Comparison of ENCODE assay signal across 9 mouse cellular contexts in genomic region chr11:86581250-86581753, GRCm38 (mm10). TPM values are rescaled to one million over a fixed set of nuclear protein-coding genes. Genes with fewer than 3 reads are reported as not detected.
DNase-seq lines count a peak whose midpoint lies in the region; ATAC-seq and TF ChIP-seq lines count a peak whose summit lies in the region.
"Had no signal": no experiment of that assay in that cellular context is flagged by ENCODE, and none has a peak within 500 bp of the region (broad histone marks: within the 10 kb centered on the region; RNA-seq: fewer than 3 reads in every experiment).

No protein-coding gene starts in this region.

- 20% methylated on average over 11 of the region's 11 CpGs for WGBS in embryonic facial prominence, embryonic 14.5 days
- WGBS in intestine, embryonic 14.5 days, result 52% methylated on average over 11 of the region's 11 CpGs
- WGBS in lung, adult 2 months, result 4% methylated on average over 11 of the region's 11 CpGs
- WGBS in stomach, postnatal 0 days, result 18% methylated on average over 11 of the region's 11 CpGs
- 79% methylated on average over 11 of the region's 11 CpGs for WGBS in midbrain, embryonic 14.5 days

- peak; percentile 92; the same call in 1 of the 2 replicates for TF ChIP-seq POLR2A in lung, adult 2 months (IDR thresholded peaks at IDR 0.05; ENCODE audit: borderline replicate concordance, extremely low read depth, low read depth, low read length)

- no peak overlapping the region for H3K4me3 ChIP-seq in embryonic facial prominence, embryonic 14.5 days (ENCODE audit: low read depth, low read length)
- no peak overlapping the region for H3K4me3 ChIP-seq in intestine, embryonic 14.5 days (ENCODE audit: low read depth, low read length)
- H3K4me3 ChIP-seq in lung, adult 2 months (replicated peaks; ENCODE audit: extremely low read depth, low read depth, low read length), result peak overlapping the region; percentile 74
- no peak overlapping the region for H3K4me3 ChIP-seq in stomach, postnatal 0 days (ENCODE audit: low read depth, low read length)
- H3K4me3 ChIP-seq in midbrain, embryonic 14.5 days (replicated peaks; ENCODE audit: low read depth, low read length), result no peak overlapping the region
- H3K4me3 ChIP-seq: neural tube, embryonic 13.5 days had no signal

- H3K9ac ChIP-seq in embryonic facial prominence, embryonic 14.5 days (ENCODE audit: low read depth, low read length), result no peak overlapping the region
- H3K9ac ChIP-seq in intestine, embryonic 14.5 days (ENCODE audit: low read length), result no peak overlapping the region
- H3K9ac ChIP-seq in stomach, postnatal 0 days (ENCODE audit: low read length), result peak overlapping the region; percentile 43
- H3K9ac ChIP-seq in midbrain, embryonic 14.5 days (replicated peaks; ENCODE audit: low read length), result no peak overlapping the region
- H3K9ac ChIP-seq: neural tube, embryonic 13.5 days had no signal

- peaks cover 6% of the 10 kb centered on the region; the same call in 1 of the 2 replicates for H3K36me3 ChIP-seq in embryonic facial prominence, embryonic 14.5 days (ENCODE audit: control insufficient read depth, insufficient read depth, low read length)
- H3K36me3 ChIP-seq in intestine, embryonic 14.5 days (ENCODE audit: control insufficient read depth, insufficient read depth, low read length), result peaks cover 5% of the 10 kb centered on the region
- no peaks in the 10 kb centered on the region for H3K36me3 ChIP-seq in stomach, postnatal 0 days (ENCODE audit: control insufficient read depth, insufficient read depth, low read length)
- H3K36me3 ChIP-seq in midbrain, embryonic 14.5 days (ENCODE audit: control insufficient read depth, insufficient read depth, low read length), result peaks cover 6% of the 10 kb centered on the region; the same call in 1 of the 2 replicates

- no peak for TF ChIP-seq EP300 in stomach, postnatal 0 days (optimal IDR thresholded peaks at IDR 0.05)

- H3K9me3 ChIP-seq in embryonic facial prominence, embryonic 14.5 days (ENCODE audit: control insufficient read depth, low read length), result no peaks in the 10 kb centered on the region
- H3K9me3 ChIP-seq in intestine, embryonic 14.5 days (ENCODE audit: control insufficient read depth, low read length), result no peaks in the 10 kb centered on the region
- H3K9me3 ChIP-seq in stomach, postnatal 0 days (ENCODE audit: control insufficient read depth, low read length), result no peaks in the 10 kb centered on the region
- H3K9me3 ChIP-seq in midbrain, embryonic 14.5 days (ENCODE audit: control insufficient read depth, low read length), result no peaks in the 10 kb centered on the region
- H3K9me3 ChIP-seq: neural tube, embryonic 13.5 days had no signal

- no peaks in the 10 kb centered on the region for H3K27me3 ChIP-seq in embryonic facial prominence, embryonic 14.5 days (replicated peaks; ENCODE audit: control insufficient read depth, insufficient read depth, low read length)
- no peaks in the 10 kb centered on the region for H3K27me3 ChIP-seq in intestine, embryonic 14.5 days (replicated peaks; ENCODE audit: control insufficient read depth, insufficient read depth, low read length)
- no peaks in the 10 kb centered on the region for H3K27me3 ChIP-seq in stomach, postnatal 0 days (ENCODE audit: control insufficient read depth, insufficient read depth, low read length)
- H3K27me3 ChIP-seq in midbrain, embryonic 14.5 days (ENCODE audit: control insufficient read depth, insufficient read depth, low read length), result no peaks in the 10 kb centered on the region
- H3K27me3 ChIP-seq: neural tube, embryonic 13.5 days had no signal

- peak; percentile 71 for DNase-seq in gastrocnemius, adult 18-20 months (ENCODE audit: low spot score)
- DNase-seq in gastrocnemius, postnatal 10 days, result no peak
- DNase-seq in embryonic facial prominence, embryonic 14.5 days (ENCODE audit: low spot score), result peak; percentile 76
- no peak for DNase-seq in intestine, embryonic 14.5 days (ENCODE audit: low spot score)
- peak; percentile 71 for DNase-seq in lung, adult 2 months
- DNase-seq in stomach, postnatal 0 days (ENCODE audit: low spot score), result peak; percentile 65
- no peak for DNase-seq in left cerebral cortex, adult 8-10 months (ENCODE audit: low spot score in 2 of 2)
- DNase-seq in midbrain, embryonic 14.5 days, result no peak

- peak overlapping the region; percentile 16 for H3K4me2 ChIP-seq in embryonic facial prominence, embryonic 14.5 days (ENCODE audit: low read depth, low read length)
- peak overlapping the region; percentile 11; the same call in 1 of the 2 replicates for H3K4me2 ChIP-seq in intestine, embryonic 14.5 days (ENCODE audit: low read length)
- H3K4me2 ChIP-seq in stomach, postnatal 0 days (replicated peaks; ENCODE audit: low read depth), result peak overlapping the region; percentile 31
- H3K4me2 ChIP-seq in midbrain, embryonic 14.5 days (ENCODE audit: low read length), result no peak overlapping the region
- H3K4me2 ChIP-seq: neural tube, embryonic 13.5 days had no signal

- TF ChIP-seq CTCF in lung, adult 2 months (IDR thresholded peaks at IDR 0.05; ENCODE audit: insufficient read depth, low read length), result no peak
- TF ChIP-seq CTCF in stomach, postnatal 0 days (IDR thresholded peaks at IDR 0.05; ENCODE audit: low read depth), result no peak

- peaks cover 12% of the 10 kb centered on the region; the same call in 1 of the 2 replicates for H3K4me1 ChIP-seq in embryonic facial prominence, embryonic 14.5 days (ENCODE audit: control insufficient read depth, insufficient read depth, low read length)
- H3K4me1 ChIP-seq in intestine, embryonic 14.5 days (replicated peaks; ENCODE audit: control insufficient read depth, insufficient read depth, low read length), result peaks cover 20% of the 10 kb centered on the region
- H3K4me1 ChIP-seq in lung, adult 2 months (ENCODE audit: control insufficient read depth, insufficient read depth, low read length), result peaks cover 41% of the 10 kb centered on the region
- peaks cover 21% of the 10 kb centered on the region for H3K4me1 ChIP-seq in stomach, postnatal 0 days (replicated peaks; ENCODE audit: control insufficient read depth, insufficient read depth)
- no peaks in the 10 kb centered on the region for H3K4me1 ChIP-seq in midbrain, embryonic 14.5 days (ENCODE audit: control insufficient read depth, insufficient read depth, low read length)

- ATAC-seq in embryonic facial prominence, embryonic 14.5 days (ENCODE audit: low read depth), result peak; percentile 56; the same call in 1 of the 2 replicates
- peak; percentile 45 for ATAC-seq in intestine, embryonic 14.5 days (replicated peaks; ENCODE audit: low FRiP score, low TSS enrichment, low read depth)
- peak; percentile 36 for ATAC-seq in stomach, postnatal 0 days (ENCODE audit: low FRiP score, low TSS enrichment)
- ATAC-seq in midbrain, embryonic 14.5 days (ENCODE audit: low FRiP score, low TSS enrichment), result no peak

- H3K27ac ChIP-seq in embryonic facial prominence, embryonic 14.5 days (replicated peaks; ENCODE audit: low read depth, low read length), result peak overlapping the region; percentile 64
- H3K27ac ChIP-seq in intestine, embryonic 14.5 days (ENCODE audit: low read depth), result peak overlapping the region; percentile 78
- H3K27ac ChIP-seq in stomach, postnatal 0 days (replicated peaks), result peak overlapping the region; percentile 94
- no peak overlapping the region for H3K27ac ChIP-seq in midbrain, embryonic 14.5 days (replicated peaks; ENCODE audit: low read depth, low read length)
- H3K27ac ChIP-seq: neural tube, embryonic 13.5 days had no signal

RNA-seq across cellular contexts. Expression of gene Tubd1, which starts 36.5 kb away (rescaled TPM):
- total RNA-seq in gastrocnemius, adult 18-20 months (2021), result 1 to 10 TPM; 6.8 to 7.0 TPM
- total RNA-seq in gastrocnemius, postnatal 10 days (2021), result 1 to 10 TPM; 3.5 to 3.7 TPM
- 10.8 and 12.7 TPM in 2 replicates for polyA plus RNA-seq in embryonic facial prominence, embryonic 14.5 days (2014; fragmentation: Nextera tagmentation; extraction: Ambion mirVana)
- polyA plus RNA-seq in intestine, embryonic 14.5 days (2014; fragmentation: Nextera tagmentation; extraction: Ambion mirVana), result 9.9 and 10.6 TPM in 2 replicates
- polyA plus RNA-seq in lung, adult 2 months (2012; rRNA removed), result 2.6 and 4.0 TPM in 2 replicates
- 7.6 and 7.8 TPM in 2 replicates for polyA plus RNA-seq in stomach, postnatal 0 days (2015; fragmentation: Nextera tagmentation; extraction: Ambion mirVana)
- total RNA-seq in left cerebral cortex, adult 8-10 months (2022), result 1 to 10 TPM; 3.8 to 4.8 (median 3.9) TPM
- polyA plus RNA-seq in midbrain, embryonic 14.5 days (2014; fragmentation: Nextera tagmentation; extraction: Ambion mirVana), result 4.7 and 6.1 TPM in 2 replicates

RNA-seq across cellular contexts. Expression of gene Rps6kb1, which starts 36.7 kb away (rescaled TPM):
- 10 to 100 TPM; 19.6 to 20.1 TPM for total RNA-seq in gastrocnemius, adult 18-20 months (2021)
- 10 to 100 TPM; 36.8 to 43.3 TPM for total RNA-seq in gastrocnemius, postnatal 10 days (2021)
- polyA plus RNA-seq in embryonic facial prominence, embryonic 14.5 days (2014; fragmentation: Nextera tagmentation; extraction: Ambion mirVana), result 60.5 and 66.1 TPM in 2 replicates
- 50.7 and 58.0 TPM in 2 replicates for polyA plus RNA-seq in intestine, embryonic 14.5 days (2014; fragmentation: Nextera tagmentation; extraction: Ambion mirVana)
- 5.3 and 7.4 TPM in 2 replicates for polyA plus RNA-seq in lung, adult 2 months (2012; rRNA removed)
- 40.7 and 42.3 TPM in 2 replicates for polyA plus RNA-seq in stomach, postnatal 0 days (2015; fragmentation: Nextera tagmentation; extraction: Ambion mirVana)
- total RNA-seq in left cerebral cortex, adult 8-10 months (2022), result 10 to 100 TPM; 39.0 to 44.0 (median 39.5) TPM
- polyA plus RNA-seq in midbrain, embryonic 14.5 days (2014; fragmentation: Nextera tagmentation; extraction: Ambion mirVana), result 44.4 and 47.8 TPM in 2 replicates

Comparison
In these comparisons a context has a peak if more than half of its experiments do, and no peak if none do; other contexts are left out.
1. DNase-seq: peak in gastrocnemius, adult 18-20 months (single experiment), embryonic facial prominence, embryonic 14.5 days (single experiment), lung, adult 2 months (single experiment) and stomach, postnatal 0 days (single experiment); none in gastrocnemius, postnatal 10 days (single experiment), intestine, embryonic 14.5 days (single experiment), left cerebral cortex, adult 8-10 months (0 of 2) and midbrain, embryonic 14.5 days (single experiment).